Comparison of ENCODE assay signal across 8 mouse cellular contexts in the genomic region with DNA sequence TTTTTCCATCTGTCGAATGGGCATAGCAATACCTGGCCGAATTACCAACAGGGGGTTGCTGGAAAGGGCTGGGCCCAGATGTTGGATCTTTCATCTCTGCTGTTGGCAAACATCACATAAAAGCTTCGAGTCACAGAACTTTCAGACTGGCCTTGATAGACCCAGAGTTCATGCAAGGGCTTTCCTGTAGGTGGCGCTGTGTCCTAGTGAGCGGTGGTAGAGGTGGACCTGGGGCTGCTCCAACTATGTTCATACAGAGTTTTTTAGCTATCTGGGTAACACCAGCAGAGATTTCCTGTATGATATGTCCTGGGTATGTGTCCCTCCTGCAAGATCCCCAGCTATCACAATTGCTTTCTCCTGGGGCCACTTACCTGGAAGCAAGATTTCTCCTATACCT. TPM values are rescaled to one million over a fixed set of nuclear protein-coding genes. Genes with fewer than 3 reads are reported as not detected.
A peak's percentile ranks its signal among the peaks of the same experiment; 100 is the strongest.
DNase-seq lines count a peak whose midpoint lies in the region; ATAC-seq and TF ChIP-seq lines count a peak whose summit lies in the region.

No protein-coding gene starts in this region.

- 0 out of 2 replicates have a peak, but pooled peaks have one; percentile 47 for ATAC-seq in midbrain, postnatal 0 days (ENCODE audit: low FRiP score)

- H3K4me3 ChIP-seq in midbrain, postnatal 0 days (ENCODE audit: low read depth, low read length) = no peak overlapping the region

- H3K27me3 ChIP-seq in midbrain, postnatal 0 days (ENCODE audit: insufficient read depth, low read length) = no peaks in the 10 kb centered on the region

- no peak overlapping the region for H3K9ac ChIP-seq in midbrain, postnatal 0 days (replicated peaks; ENCODE audit: low read length, poor library complexity, severe bottlenecking)

- intact Hi-C loops in gastrocnemius, postnatal 14 days (cut with DNase I; ENCODE audit: low total_unique reads) = no loop called here

- H3K27ac ChIP-seq in midbrain, postnatal 0 days (ENCODE audit: low read depth, low read length) = no peak overlapping the region

- H3K4me2 ChIP-seq in midbrain, postnatal 0 days (ENCODE audit: low read depth, low read length, poor library complexity, severe bottlenecking) = no peak overlapping the region

- peak; percentile 26 for DNase-seq in heart, adult 8-10 months (ENCODE audit: low spot score)
- no peak for DNase-seq in heart, adult 11 months
- peak; percentile 87 for DNase-seq in NIH3T3 (ENCODE audit: low read depth)
- DNase-seq in cerebellum, postnatal 10 days = peak; percentile 92 to 95
- peak; percentile 37 for DNase-seq in gastrocnemius, postnatal 14 days
- peak; percentile 62 for DNase-seq in left cerebral cortex, adult 11 months (ENCODE audit: low spot score)
- peak; percentile 89 for DNase-seq in midbrain, postnatal 0 days (ENCODE audit: low spot score)
- DNase-seq in spleen, postnatal 36 days (ENCODE audit: low spot score in 2 of 2) = peak; percentile 73 to 79

- TF ChIP-seq CTCF in midbrain, postnatal 0 days (IDR thresholded peaks at IDR 0.05) = peak; percentile 90

- no peaks in the 10 kb centered on the region for H3K9me3 ChIP-seq in midbrain, postnatal 0 days (ENCODE audit: low read length)

- no peaks in the 10 kb centered on the region for H3K36me3 ChIP-seq in midbrain, postnatal 0 days (ENCODE audit: insufficient read depth, low read length)

- no peaks in the 10 kb centered on the region for H3K4me1 ChIP-seq in midbrain, postnatal 0 days (ENCODE audit: insufficient read depth, low read length)

- WGBS in midbrain, postnatal 0 days = 6% methylated on average over 5 of the region's 5 CpGs

RNA-seq across cellular contexts. Expression of a gene that starts 30.8 kb away (rescaled TPM):
- 10 to 100 TPM; 24.4 to 30.3 (median 26.0) TPM for total RNA-seq in heart, adult 8-10 months (2022)
- total RNA-seq in gastrocnemius, postnatal 14 days (2021) = 10 to 100 TPM; 14.7 to 20.8 TPM
- total RNA-seq in midbrain, postnatal 0 days (2014; rRNA removed) = 145 and 199 TPM in 2 replicates
- 245 and 256 TPM in 2 replicates for polyA plus RNA-seq in midbrain, postnatal 0 days (2015; fragmentation: Nextera tagmentation; extraction: Ambion mirVana)

RNA-seq across cellular contexts. Expression of a gene that starts 43.5 kb away (rescaled TPM):
- total RNA-seq in heart, adult 8-10 months (2022) = 10 to 100 TPM; 23.1 to 31.5 (median 27.0) TPM
- 10 to 100 TPM; 14.7 to 15.6 TPM for total RNA-seq in gastrocnemius, postnatal 14 days (2021)
- total RNA-seq in midbrain, postnatal 0 days (2014; rRNA removed) = 167 and 183 TPM in 2 replicates
- polyA plus RNA-seq in midbrain, postnatal 0 days (2015; fragmentation: Nextera tagmentation; extraction: Ambion mirVana) = 263 and 272 TPM in 2 replicates
